Mouse (Mus musculus): ENCODE measurements around the gene Gm8909.
"Not testable (repeated sequence)": the region's sequence is repeated elsewhere in the genome, so short reads cannot be mapped to it uniquely, and the experiment has no call there.

The Gm8909 gene

DNA sequence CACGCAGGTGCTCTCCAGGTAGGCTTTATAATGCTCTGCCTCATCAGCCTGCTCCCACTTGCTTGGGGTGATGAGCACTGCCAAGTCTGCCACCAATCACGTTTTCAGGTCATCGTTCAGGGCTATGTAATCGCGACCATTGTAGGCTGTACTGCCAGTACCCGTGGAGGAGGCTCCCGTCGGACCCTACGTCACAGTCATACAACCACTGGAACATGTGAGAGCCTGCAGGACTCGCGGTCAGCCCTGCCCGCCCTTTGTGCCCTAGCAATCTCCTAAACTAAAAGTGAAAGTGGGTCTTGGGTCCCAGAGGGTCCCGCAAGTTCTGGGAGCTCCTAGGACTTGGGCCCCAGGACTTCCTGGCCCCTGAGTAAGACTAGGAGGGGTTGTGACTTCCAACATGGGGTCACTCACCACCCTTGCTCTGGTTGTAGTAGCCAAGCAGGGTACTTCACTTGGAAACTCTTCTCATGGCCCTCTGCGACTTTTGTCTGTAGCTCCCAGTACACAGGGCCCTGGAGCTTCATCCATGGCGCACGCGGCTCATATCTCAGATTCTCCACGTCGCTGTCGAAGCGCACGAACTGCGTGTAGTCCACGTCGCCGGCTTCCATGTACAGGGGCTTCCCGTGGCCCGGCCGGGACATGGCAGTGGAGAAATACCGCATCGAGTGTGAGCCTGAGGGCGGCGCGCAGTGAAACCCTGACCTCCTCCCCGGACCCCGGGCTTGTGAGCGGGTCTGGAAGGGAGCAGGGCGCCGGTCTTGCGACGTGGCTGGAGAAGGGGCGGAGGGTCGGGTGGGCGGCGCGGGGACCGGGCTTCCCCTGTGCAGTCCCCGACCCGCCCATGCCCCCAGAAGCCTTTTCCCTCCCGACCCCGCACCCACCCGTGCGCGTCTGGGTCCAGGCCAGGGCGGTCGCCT, 6.9 kb downstream of the Gm8909 start:
- DNase-seq (ENCODE audit: low read depth, low spot score): no peak

DNA sequence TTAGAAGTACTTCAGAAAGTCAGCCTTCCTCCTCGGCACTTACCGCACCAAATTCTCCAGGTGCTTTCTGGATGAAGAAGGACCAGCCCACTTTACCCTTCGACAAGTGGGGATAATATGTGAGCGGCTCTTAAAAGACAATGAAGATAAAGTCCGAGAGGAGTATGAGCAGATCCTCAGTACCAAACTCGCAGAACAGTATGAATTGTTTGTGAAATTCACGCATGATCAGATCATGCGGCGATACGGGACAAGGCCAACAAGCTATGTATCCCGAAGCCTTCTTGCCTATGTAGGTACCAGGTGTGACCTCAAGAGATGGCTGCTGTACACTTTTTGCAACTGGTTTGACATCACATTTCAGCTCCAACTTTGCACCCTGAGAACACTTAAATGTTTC, 10.1 kb downstream of the Gm8909 start:
- DNase-seq (ENCODE audit: low read depth, low spot score): not testable (repeated sequence)

GRCm38 (mm10) chr17:36157782-36158181, 10.6 kb downstream of the Gm8909 start:
- DNase-seq (ENCODE audit: low read depth, low spot score): not testable (repeated sequence)

DNA sequence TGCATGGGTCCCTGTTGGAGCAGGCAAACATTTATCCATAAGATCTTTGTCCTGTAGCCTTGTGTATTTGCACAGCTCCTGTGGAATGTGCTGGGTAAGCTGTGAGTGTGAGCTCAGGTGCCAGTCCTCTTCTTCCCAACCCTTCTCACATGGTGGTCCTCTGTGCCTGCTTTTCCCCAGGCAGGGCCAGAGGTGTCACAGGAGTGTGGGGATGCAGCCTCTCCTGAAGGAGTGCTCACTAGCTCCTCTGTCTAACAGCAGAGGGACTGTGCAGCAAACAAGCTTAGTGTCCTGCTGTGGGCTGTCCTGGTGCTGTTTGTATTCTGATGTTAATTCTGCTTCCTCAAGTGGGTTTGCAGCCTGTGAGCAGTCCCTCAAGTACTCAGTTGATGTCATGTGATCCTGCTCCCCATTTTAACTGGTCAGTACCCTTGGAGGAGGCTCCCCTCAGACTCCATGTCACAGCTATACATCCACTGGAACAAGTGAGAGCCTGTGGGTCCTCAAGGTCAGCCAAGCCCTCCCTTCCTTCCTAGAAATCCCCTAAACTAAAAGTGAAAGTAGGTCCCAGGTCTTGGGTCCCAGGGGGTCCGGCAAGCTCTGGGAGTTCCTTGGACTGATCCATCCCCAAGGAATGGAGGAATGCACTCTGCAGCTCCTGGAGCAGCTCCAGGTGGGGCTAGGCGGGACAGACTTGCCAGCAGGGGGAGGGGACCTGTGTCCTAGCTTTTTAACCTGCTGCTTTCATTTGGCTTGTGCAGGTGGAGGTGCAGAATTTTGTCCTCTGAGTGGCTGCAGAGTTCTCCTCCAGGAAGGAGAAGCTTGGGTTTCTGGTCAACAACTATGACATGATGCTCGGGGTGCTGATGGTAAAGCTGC, 13.8 kb downstream of the Gm8909 start:
- DNase-seq (ENCODE audit: low read depth, low spot score): no peak

GRCm38 (mm10) chr17:36151200-36151599, 17.1 kb downstream of the Gm8909 start:
- DNase-seq (ENCODE audit: low read depth, low spot score): not testable (repeated sequence)

DNA sequence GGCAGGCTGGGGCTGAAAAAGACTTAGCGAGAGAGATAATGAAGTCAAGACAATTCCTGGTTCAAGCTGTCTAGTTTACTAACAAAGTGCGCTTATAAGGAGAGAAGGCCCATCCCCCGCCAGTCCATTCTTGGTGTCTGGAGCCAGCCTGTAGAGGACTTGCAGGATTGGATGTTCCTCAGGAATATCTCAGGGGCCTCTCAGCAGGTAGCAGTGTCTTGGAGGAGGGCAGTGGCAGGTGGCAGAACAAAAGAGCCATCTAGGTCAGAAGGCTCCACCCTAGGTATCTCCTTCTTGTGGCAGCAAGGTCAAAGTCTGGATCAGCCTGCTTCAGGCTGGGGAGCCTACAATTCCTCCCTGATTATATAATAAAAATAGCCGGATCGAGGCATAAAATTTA, 19.9 kb downstream of the Gm8909 start:
- DNase-seq (ENCODE audit: low read depth, low spot score): not testable (repeated sequence)

- DNase-seq (ENCODE audit: low read depth, low spot score): not testable (repeated sequence)
These were observed 21.4 kb downstream of the Gm8909 start for GRCm38 (mm10) chr17:36146937-36147336.

DNA sequence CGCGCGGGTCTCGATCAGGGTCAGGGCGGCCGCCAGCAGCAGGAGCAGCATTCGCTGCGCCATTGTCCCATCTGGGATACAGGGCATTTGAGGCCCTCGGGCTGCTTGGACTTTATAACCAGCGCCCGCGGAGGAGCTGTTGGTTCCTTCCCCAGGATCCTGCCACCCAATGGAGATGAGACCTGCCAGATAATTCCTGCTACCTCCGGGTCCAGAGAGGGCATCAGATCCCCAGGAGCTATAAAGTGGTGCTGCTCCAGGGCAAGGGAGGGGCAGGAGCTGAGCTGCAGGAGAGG, 22.5 kb downstream of the Gm8909 start:
- DNase-seq (ENCODE audit: low read depth, low spot score): not testable (repeated sequence)

- DNase-seq (ENCODE audit: low read depth, low spot score): no peak
These were observed 23.1 kb downstream of the Gm8909 start for GRCm38 (mm10) chr17:36145111-36145860.

GRCm38 (mm10) chr17:36136299-36136848, 32.0 kb downstream of the Gm8909 start:
- not testable (repeated sequence) for DNase-seq (ENCODE audit: low read depth, low spot score)

GRCm38 (mm10) chr17:36135421-36136231, 32.7 kb downstream of the Gm8909 start:
- DNase-seq (ENCODE audit: low read depth, low spot score): not testable (repeated sequence)

DNA sequence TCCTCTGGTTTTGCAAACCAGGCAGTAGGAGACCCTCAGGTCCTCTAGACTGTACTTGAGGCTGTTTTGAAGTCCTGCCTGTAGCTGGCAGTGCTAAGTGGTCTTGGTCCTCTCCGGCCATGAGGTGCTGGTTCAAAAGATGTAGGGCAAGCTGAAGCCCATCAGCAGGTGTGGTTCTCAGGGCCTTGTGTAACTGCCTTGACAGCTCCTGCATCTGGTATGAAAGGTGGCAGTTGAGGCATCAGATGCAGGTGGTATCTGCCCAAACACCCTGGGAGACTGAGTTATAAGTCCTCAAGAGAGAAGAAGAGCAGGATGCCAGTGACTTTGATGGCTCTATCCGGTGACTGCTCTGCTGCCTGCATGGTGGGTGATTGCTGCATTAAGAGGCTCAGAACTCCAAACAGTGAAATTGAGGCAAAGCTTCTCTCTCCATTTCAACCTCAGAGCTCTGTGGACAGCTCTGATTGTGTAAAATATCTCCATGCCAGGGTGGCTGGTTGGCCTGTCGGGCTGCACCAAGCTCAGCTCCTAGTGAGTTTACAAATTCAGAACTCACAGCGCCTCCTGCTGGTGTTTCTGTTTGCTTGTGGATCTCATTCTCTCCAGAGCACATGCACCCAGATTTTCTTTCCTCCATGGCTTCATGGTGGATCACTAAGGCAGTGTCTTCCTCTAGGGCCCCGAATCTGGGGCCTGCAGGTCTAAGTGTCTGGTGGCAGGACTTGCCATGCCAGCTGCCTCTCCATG, 36.6 kb downstream of the Gm8909 start:
- no peak for DNase-seq (ENCODE audit: low read depth, low spot score)

GRCm38 (mm10) chr17:36128968-36129817, 39.1 kb downstream of the Gm8909 start, which contains the start of gene Gm7030:
Gm7030 (minus strand) TSS chr17:36129425.
- DNase-seq (ENCODE audit: low read depth, low spot score): not testable (repeated sequence)

DNA sequence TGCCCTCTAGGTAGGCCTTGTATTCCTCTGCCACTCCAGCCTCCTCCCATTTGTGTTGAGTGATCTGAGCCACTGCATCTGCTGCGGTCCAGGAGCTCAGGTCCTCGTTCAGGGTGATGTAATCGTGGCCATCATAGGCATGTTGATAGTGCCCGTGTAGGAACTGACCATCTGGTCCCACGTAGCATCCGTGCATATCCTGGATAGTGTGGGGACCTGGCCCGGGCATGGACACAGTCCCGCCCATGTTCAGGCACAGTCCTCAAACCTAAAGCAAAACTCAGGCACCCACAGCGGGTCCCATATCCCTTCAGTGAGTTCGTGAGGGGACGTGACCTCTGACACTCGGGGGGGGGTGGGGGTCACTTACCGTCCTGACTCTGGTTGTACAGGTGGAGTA, 39.8 kb downstream of the Gm8909 start:
- not testable (repeated sequence) for DNase-seq (ENCODE audit: low read depth, low spot score)

GRCm38 (mm10) chr17:36124111-36124510, 44.2 kb downstream of the Gm8909 start:
- DNase-seq (ENCODE audit: low read depth, low spot score): not testable (repeated sequence)

DNA sequence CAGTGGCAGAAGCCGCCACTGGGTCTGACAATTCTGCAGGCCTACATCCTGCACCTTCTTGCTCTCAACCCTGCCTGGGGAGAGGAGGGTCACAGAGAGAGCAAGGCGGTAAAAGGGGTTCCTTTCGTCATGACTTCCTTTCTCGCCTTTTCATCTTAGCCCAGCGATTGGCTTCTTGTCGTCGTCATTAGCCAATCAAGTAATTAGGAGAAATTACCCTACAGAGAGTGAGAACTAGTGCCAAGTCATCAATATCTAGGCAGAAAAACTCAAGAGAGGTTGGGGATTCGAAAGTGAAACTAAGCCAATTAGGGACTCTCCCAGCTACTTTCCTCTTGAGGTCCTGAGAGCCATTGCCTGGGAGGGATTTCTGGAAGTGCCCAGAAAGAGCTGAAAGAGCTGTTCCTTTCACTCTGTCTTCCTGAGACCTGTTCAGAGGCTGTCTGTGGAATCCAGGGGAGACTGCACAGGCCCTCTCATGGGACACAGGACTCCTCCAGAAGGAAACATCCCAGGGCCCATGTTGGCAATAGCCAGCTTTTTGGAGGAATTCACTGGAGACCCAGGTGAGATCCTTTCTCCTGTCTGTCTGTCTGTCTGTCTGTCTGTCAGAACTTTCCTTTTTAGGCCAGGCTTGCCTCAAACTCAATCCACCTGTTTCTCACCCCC, 46.9 kb downstream of the Gm8909 start, which contains the start of gene Gm19684:
Gm19684 (plus strand) TSS at position 327 of the 669 bp plus-strand sequence.
- peak; percentile 41 for DNase-seq (ENCODE audit: low read depth, low spot score)

GRCm38 (mm10) chr17:36120839-36121238, 47.5 kb downstream of the Gm8909 start:
- DNase-seq (ENCODE audit: low read depth, low spot score): not testable (repeated sequence)

- not testable (repeated sequence) for DNase-seq (ENCODE audit: low read depth, low spot score)
These were observed 51.8 kb downstream of the Gm8909 start for GRCm38 (mm10) chr17:36116545-36116944.

All from telencephalon, adult 2 months (tissue).